Mouse (Mus musculus) cerebellum, adult 2 months (tissue): Measurements from ENCODE around the gene Polm.

ENCODE experiments used
- CTCF ChIP-seq: fragments of 200-500 bp; IDR thresholded peaks from 2 replicates; pipeline ENCODE4 v1.5.1; 2011; ENCODE audit warnings: low read depth, mild to moderate bottlenecking, control low read depth, low read length, moderate library complexity, borderline replicate concordance; ENCODE audit not compliant: insufficient read depth
- POLR2A ChIP-seq: fragments of 200-500 bp; IDR thresholded peaks from 2 replicates; pipeline ENCODE4 v1.6.1; 2011; ENCODE audit warnings: low read length, control low read depth, borderline replicate concordance; ENCODE audit not compliant: insufficient read depth

DNA sequence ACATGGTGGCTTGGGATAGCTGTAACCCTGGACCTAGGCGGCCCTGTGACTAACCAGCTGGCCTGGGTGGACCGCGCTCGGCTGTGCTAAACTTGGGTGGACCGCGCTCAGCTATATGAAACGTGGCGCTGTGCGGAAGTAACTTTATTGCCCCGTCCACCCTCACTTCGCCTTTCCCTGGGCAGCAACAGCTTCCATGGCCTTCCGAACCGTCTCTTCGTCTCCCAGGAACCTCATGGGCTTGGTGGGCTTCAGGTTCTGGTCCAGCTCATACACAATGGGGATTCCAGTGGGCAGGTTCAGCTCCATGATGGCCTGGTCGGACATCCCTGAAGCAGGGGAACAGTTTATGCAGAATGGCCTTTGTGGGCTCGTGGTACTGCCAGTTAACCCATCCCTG lies 36.3 kb downstream of the Polm start:
- TF ChIP-seq CTCF (no peak), POLR2A (no peak)
